Mouse (Mus musculus) urinary bladder, adult 18-20 months (tissue): ENCODE results near the gene Olfr1449.
"Not testable (repeated sequence)": the region's sequence is repeated elsewhere in the genome, so short reads cannot be mapped to it uniquely, and the experiment has no call there.

Experiments used
- DNase-seq, 2 experiments: peaks; one replicate each; pipeline ENCODE4 v3.0.0; 2022; ENCODE audit warnings: low spot score in 2 of 2, mixed read lengths in 2 of 2

The Olfr1449 gene

DNA sequence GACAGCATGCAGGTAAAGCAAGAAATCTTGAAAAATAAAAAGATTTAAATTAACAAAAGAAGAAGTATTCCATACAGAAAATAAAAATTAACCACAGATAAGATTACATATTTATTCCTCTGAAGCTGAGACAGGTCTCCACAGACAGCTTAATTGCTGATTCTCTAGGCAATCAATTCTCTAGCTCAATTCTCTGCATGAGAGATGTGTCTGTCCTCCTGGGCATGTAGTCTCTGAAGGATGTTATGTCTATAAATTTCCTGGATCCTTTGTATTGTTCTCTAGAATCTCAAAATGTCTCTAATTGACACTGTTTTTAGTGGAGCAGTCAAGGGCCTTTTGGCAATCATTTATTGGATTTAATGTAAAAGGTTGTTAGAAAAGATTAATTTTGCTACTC is at the start of gene Olfr1449:
Gene Olfr1449 (plus strand): TSS at position 301 of the 400 bp plus-strand sequence.
- DNase-seq: no peak

DNA sequence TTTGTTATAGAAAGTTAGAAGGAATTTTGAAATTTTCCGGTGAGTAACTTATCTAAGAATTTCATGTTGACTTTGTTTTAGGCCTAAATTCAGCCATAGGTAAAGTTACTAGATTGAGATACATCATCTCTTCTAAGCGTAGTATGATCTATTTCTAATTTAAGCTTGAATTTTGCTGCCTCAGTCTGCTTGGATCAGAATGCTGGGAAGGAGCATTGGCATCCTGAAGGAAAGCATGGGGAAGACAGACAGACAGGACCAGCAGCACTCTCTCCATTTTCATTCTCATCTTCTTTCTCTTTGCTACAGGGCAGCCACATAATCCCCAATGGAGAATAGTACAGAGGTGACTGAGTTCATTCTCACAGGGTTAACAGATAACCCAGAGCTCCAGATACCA is 47.1 kb upstream of the Olfr1449 start, which contains the start of gene Olfr1445:
Gene Olfr1445 (plus strand): TSS at position 301 of the 400 bp plus-strand sequence.
- no peak for DNase-seq

DNA sequence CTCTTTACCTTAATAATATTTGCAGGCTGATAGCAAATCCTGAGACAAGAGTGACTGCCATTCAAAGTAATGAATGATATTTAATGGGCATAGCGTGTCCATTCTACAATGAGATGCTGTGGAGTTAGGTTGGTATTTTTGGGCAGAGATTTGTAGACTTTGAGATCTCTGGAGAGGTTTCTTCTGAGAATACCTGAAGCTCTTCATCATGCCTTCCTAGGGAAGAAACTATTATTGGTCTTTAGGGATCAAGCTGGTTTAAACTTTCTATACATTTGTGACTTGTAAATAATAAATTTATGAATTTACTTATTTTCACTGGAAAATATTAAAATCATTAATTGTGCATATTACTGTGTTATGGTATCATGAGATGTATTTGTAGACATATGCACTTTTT is 37.2 kb upstream of the Olfr1449 start, which contains the start of gene Olfr1446:
Gene Olfr1446 (minus strand): TSS at position 101 of the 400 bp plus-strand sequence.
- no peak for DNase-seq

DNA sequence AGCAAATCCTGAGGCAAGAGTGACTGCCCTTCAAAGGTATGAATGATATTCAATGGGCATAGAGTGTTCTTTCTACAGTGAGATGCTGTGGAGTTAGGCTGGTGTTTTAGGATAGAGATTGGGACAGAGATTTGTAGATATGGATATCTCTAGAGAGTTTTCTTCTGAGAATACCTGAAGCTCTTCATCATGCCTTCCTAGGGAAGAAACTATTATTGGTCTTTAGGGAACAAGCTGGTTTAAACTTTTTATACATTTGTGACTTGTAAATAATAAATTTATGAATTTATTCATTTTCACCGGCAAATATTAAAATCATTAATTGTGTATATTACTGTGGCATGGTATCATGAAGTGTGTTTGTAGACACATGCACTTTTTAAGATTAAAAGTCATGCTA is 27.0 kb upstream of the Olfr1449 start, which contains the start of gene Olfr1447:
Gene Olfr1447 (minus strand): TSS at position 101 of the 400 bp plus-strand sequence.
- DNase-seq: no peak

GRCm38 (mm10) chr19:12924319-12924718 is 6.3 kb upstream of the Olfr1449 start, which contains the start of gene Olfr1448:
Gene Olfr1448 (minus strand): TSS chr19:12924419.
- DNase-seq: no peak

DNA sequence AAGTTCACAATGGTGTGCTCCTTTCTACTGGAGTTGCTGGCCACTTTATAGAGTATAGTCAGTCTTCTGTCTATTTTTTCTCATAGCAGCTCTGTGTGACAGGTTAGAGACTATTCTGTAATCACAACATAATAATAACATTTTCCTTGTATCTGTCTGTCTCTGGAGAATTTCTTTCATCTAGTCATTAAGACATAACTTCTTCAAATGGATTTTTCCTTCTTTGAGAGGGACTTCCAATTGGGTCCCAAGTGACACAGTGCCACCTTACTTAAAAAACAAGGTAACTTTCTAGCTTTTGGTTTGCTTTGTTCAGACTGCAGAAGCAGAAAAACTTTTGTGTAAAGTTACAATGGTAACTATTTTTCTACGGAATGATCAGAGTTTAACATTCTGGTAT is 19.3 kb downstream of the Olfr1449 start, which contains the start of gene Olfr1450:
Gene Olfr1450 (plus strand): TSS at position 301 of the 400 bp plus-strand sequence.
- DNase-seq: no peak

DNA sequence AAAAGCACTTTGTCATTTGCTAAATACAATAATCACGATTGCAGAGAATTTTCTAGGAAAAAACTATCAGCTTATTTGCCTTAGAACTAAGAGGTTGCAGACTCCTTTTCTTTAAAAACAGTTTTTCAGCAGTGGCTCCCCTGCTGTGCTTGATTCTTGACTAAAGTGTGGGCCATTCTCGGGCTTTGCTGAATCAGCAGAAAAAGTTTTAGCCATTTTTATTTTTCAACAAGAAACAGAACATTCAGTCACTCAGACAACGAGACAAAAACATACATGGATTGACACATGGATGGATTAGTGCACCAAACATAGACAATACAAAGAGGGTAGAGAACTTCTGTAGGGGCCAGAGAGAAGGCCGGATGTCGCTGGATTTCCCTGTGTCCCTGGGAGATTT is 39.4 kb downstream of the Olfr1449 start:
- DNase-seq: not testable (repeated sequence)
